Mouse (Mus musculus) stomach, postnatal 0 days (tissue): ENCODE data around the gene Rab27a. TPM values are rescaled to one million over a fixed set of nuclear protein-coding genes. Genes with fewer than 3 reads are reported as not detected.

ENCODE experiments used
- ATAC-seq: fragments of 200-750 bp; cut with Nextera tagmentation; 2 replicates; pipeline ENCODE4 v1.8.0; 2017; ENCODE audit not compliant: low FRiP score, low TSS enrichment
- DNase-seq: peaks from one replicate; pipeline ENCODE4 v3.0.0-alpha.2; 2016; ENCODE audit warnings: low spot score
- H3K27ac ChIP-seq: fragments of 300-500 bp; sonication (generic); replicated peaks from 2 replicates; pipeline ENCODE4 v1.5.1; 2014; ENCODE audit warnings: mild to moderate bottlenecking, control low read depth
- H3K27me3 ChIP-seq: fragments of 300-500 bp; sonication (generic); 2 replicates; pipeline ENCODE4 v1.6.1; 2014; ENCODE audit warnings: low read length; ENCODE audit not compliant: control insufficient read depth, insufficient read depth
- H3K36me3 ChIP-seq: fragments of 300-500 bp; sonication (generic); 2 replicates; pipeline ENCODE4 v1.6.1; 2014; ENCODE audit warnings: low read length, mixed read lengths; ENCODE audit not compliant: control insufficient read depth, insufficient read depth
- H3K4me1 ChIP-seq: fragments of 300-500 bp; sonication (generic); replicated peaks from 2 replicates; pipeline ENCODE4 v1.6.1; 2014; ENCODE audit warnings: antibody characterized with exemption; ENCODE audit not compliant: control insufficient read depth, insufficient read depth
- H3K4me2 ChIP-seq: fragments of 300-500 bp; sonication (generic); replicated peaks from 2 replicates; pipeline ENCODE4 v1.6.1; 2014; ENCODE audit warnings: low read depth, mild to moderate bottlenecking, control low read depth, moderate library complexity
- H3K4me3 ChIP-seq: fragments of 300-500 bp; sonication (generic); 2 replicates; pipeline ENCODE4 v1.5.1; 2014; ENCODE audit warnings: low read depth, low read length, control low read depth
- H3K9ac ChIP-seq: fragments of 300-500 bp; sonication (generic); 2 replicates; pipeline ENCODE4 v1.6.1; 2014; ENCODE audit warnings: mild to moderate bottlenecking, low read length, control low read depth, mixed read lengths
- H3K9me3 ChIP-seq: fragments of 300-500 bp; sonication (generic); 2 replicates; pipeline ENCODE4 v1.6.1; 2016; ENCODE audit warnings: low read length; ENCODE audit not compliant: control insufficient read depth
- CTCF ChIP-seq: IDR thresholded peaks from 2 replicates; pipeline ENCODE4 v1.5.1; 2016; ENCODE audit warnings: antibody characterized with exemption, low read depth, mild to moderate bottlenecking, moderate library complexity
- EP300 ChIP-seq: optimal IDR thresholded peaks from 2 replicates; pipeline ENCODE3; 2016; ENCODE audit warnings: antibody characterized with exemption
- WGBS: fragments of 180-500 bp; shearing (Covaris S2); extraction: QIAGEN DNeasy Blood & Tissue Kit; methylation state at CpG from one replicate; pipeline ENCODE4 v1.1.7; 2014; 5-methylcytosine and 5-hydroxymethylcytosine counted together
- polyA plus RNA-seq: library from polyadenylated mRNA; unstranded; fragments of >200 nt; fragmentation: Nextera tagmentation; extraction: Ambion mirVana; gene quantifications from 2 replicates; pipeline ENCODE4 v1.2.1, GENCODE M21; 2015

Gene Rab27a
- polyA plus RNA-seq, 1 experiment from 2014 or later = 22.7 TPM

- Histone ChIP-seq H3K27ac (no peak overlapping the region), H3K4me2 (no peak overlapping the region), H3K36me3 (peaks cover 18% of the 10 kb centered on the region), H3K4me1 (no peaks in the 10 kb centered on the region), H3K4me3 (no peak overlapping the region), H3K9ac (no peak overlapping the region), H3K27me3 (no peaks in the 10 kb centered on the region), H3K9me3 (no peaks in the 10 kb centered on the region)
- TF ChIP-seq EP300 (no peak), CTCF (no peak)
- DNase-seq (no peak), ATAC-seq (no peak)
- 80% methylated on average over 13 of the region's 13 CpGs for WGBS
Observed at GRCm38 (mm10) chr9:73014724-73015123, 29.9 kb upstream of the Rab27a start.

DNA sequence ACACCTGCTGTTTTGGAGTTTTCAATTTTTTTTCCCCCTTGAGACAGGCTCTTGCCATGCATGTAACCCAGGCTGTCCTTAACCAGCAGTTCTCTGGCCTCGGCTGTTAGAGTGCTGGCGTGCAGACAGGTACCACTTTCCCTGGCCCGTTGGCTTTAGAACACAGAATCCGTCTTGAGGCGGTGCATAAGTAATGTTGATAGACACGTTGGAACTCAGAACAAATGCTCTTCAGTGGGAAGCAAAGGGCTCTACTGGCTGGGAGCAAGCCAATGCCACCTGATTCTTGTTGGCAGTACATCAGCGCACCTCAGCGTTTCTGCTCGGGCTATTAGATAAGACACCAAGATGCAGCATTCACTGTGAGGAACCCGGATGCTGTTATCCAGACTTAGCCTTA is 24.8 kb upstream of the Rab27a start:
- Histone ChIP-seq H3K36me3 (peaks cover 10% of the 10 kb centered on the region; the same call in 1 of the 2 replicates), H3K4me3 (no peak overlapping the region), H3K9me3 (no peaks in the 10 kb centered on the region), H3K27ac (no peak overlapping the region), H3K9ac (no peak overlapping the region), H3K4me1 (no peaks in the 10 kb centered on the region), H3K4me2 (no peak overlapping the region), H3K27me3 (no peaks in the 10 kb centered on the region)
- ATAC-seq = no peak
- TF ChIP-seq EP300 (no peak), CTCF (no peak)
- 92% methylated on average over 10 of the region's 10 CpGs for WGBS
- DNase-seq = no peak

- no peaks in the 10 kb centered on the region for H3K9me3 ChIP-seq
- ATAC-seq (no peak), DNase-seq (no peak)
- WGBS = 87% methylated on average over 5 of the region's 5 CpGs
- TF ChIP-seq EP300 (no peak), CTCF (no peak)
- H3K4me3 ChIP-seq = no peak overlapping the region
- no peak overlapping the region for H3K4me2 ChIP-seq
- H3K36me3 ChIP-seq = peaks cover 9% of the 10 kb centered on the region; the same call in 1 of the 2 replicates
- H3K9ac ChIP-seq = no peak overlapping the region
- no peaks in the 10 kb centered on the region for H3K27me3 ChIP-seq
- H3K27ac ChIP-seq = no peak overlapping the region
- no peaks in the 10 kb centered on the region for H3K4me1 ChIP-seq
Observed at GRCm38 (mm10) chr9:73020566-73021097, 24.0 kb upstream of the Rab27a start.

DNA sequence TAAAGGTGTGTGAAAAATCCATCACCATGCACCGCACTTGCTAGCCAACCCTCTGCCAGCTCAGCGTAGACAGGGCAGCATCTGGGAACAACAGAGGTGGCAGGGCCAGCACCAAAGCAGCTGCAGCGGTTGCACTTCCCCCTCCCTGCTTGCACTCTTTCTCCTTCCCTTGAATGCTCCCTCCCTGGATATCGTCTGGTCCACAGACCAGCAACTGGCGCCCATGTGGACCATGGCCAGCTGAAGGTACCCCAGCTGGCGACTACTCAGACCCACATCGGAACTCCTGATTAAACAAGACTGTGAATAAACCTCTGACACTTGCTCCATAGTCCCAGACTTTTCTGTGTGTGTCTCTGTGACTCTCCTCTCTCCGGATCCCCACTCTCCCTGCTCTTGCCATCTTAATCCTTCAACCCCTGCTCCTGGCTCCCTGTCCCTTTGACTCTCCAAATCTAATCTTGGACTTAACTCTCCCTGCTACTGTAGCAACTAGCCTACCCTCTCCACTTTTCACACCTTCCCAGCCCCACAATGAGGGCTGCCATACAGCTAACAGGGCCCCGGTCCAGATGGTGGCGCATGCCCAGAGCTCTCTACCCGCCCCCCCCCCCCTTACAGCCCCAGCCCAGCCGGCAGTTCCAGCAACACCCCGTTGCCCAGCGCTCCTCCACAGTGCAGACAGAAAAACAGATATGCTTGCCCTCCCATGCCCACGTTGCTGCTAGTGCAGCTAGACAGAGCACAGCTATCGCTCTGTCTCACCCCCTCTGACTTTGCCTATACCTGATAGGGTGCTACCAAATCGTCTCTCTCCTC is 18.6 kb upstream of the Rab27a start:
- H3K9ac ChIP-seq = no peak overlapping the region
- DNase-seq = peak; percentile 26
- no peaks in the 10 kb centered on the region for H3K27me3 ChIP-seq
- H3K4me3 ChIP-seq = no peak overlapping the region
- H3K27ac ChIP-seq = no peak overlapping the region
- H3K36me3 ChIP-seq = peaks cover 7% of the 10 kb centered on the region; the same call in 1 of the 2 replicates
- 36% methylated on average over 17 of the region's 17 CpGs for WGBS
- TF ChIP-seq CTCF = no peak
- no peak for TF ChIP-seq EP300
- no peaks in the 10 kb centered on the region for H3K9me3 ChIP-seq
- no peak overlapping the region for H3K4me2 ChIP-seq
- no peaks in the 10 kb centered on the region for H3K4me1 ChIP-seq
- ATAC-seq = 0 out of 2 replicates have a peak, but pooled peaks have one; percentile 53

DNA sequence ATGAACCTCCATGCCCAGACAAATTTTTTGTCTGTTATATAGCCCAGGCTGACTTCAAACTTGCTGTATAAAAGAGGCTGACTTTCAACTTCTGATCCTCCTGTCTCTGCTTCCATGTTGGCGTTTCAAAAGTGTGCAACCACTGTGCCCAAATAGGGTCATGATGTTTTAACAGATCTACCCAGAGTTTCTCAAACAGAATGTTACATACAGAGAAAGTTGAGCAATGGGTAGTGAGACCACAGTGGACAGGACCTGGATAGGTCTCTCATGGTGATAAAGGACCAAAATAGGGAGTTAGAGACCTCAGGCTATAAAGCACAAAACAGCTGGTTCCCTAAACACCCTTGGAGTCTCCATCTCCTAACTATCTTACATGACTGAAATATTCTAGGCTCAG is 14.2 kb upstream of the Rab27a start:
- H3K4me1 ChIP-seq = no peaks in the 10 kb centered on the region
- peaks cover 8% of the 10 kb centered on the region for H3K36me3 ChIP-seq
- no peak overlapping the region for H3K27ac ChIP-seq
- no peaks in the 10 kb centered on the region for H3K9me3 ChIP-seq
- DNase-seq = no peak
- WGBS = 93% methylated on average over 1 of the region's 1 CpGs
- ATAC-seq = no peak
- no peaks in the 10 kb centered on the region for H3K27me3 ChIP-seq
- no peak overlapping the region for H3K4me3 ChIP-seq
- H3K9ac ChIP-seq = no peak overlapping the region
- no peak overlapping the region for H3K4me2 ChIP-seq
- TF ChIP-seq EP300 = no peak
- TF ChIP-seq CTCF = no peak

GRCm38 (mm10) chr9:73031421-73031820 is 13.2 kb upstream of the Rab27a start:
- H3K36me3 ChIP-seq = peaks cover 8% of the 10 kb centered on the region
- no peak for DNase-seq
- no peaks in the 10 kb centered on the region for H3K27me3 ChIP-seq
- H3K27ac ChIP-seq = no peak overlapping the region
- no peak for TF ChIP-seq CTCF
- no peak overlapping the region for H3K4me2 ChIP-seq
- 67% methylated on average over 4 of the region's 4 CpGs for WGBS
- no peak overlapping the region for H3K4me3 ChIP-seq
- ATAC-seq = 0 out of 2 replicates have a peak, but pooled peaks have one; percentile 21
- no peaks in the 10 kb centered on the region for H3K4me1 ChIP-seq
- H3K9ac ChIP-seq = no peak overlapping the region
- H3K9me3 ChIP-seq = no peaks in the 10 kb centered on the region
